Mouse (Mus musculus) layer of hippocampus, postnatal 14 days (tissue): ENCODE measurements at regions not wholly inside any gene's neighbourhood (a gene's known extent, or its start where the extent isn't known, plus 50 kb on each side); places are given as distances from the start of the nearest gene placed in this dataset.

Source experiments
- DNase-seq, 2 experiments: peaks; one replicate each; pipeline ENCODE4 v3.0.0; 2021 to 2022; ENCODE audit warnings: low spot score in 2 of 2, mixed read lengths in 1 of 2

- DNase-seq = no peak
These were observed 98.9 kb downstream of the Mab21l3 start for GRCm38 (mm10) chr3:101749841-101750240.

GRCm38 (mm10) chr3:101749031-101749632, 99.6 kb downstream of the Mab21l3 start:
- peak in 1 of 2 experiments; percentile 12 for DNase-seq

GRCm38 (mm10) chr3:101748186-101748585, 100.6 kb downstream of the Mab21l3 start:
- DNase-seq = no peak

GRCm38 (mm10) chr3:101740906-101741305, 107.9 kb downstream of the Mab21l3 start:
- DNase-seq = no peak

- no peak for DNase-seq
These were observed 111.6 kb downstream of the Mab21l3 start for GRCm38 (mm10) chr3:101737197-101737596.

GRCm38 (mm10) chr3:101729044-101729443, 119.7 kb downstream of the Mab21l3 start:
- no peak for DNase-seq

GRCm38 (mm10) chr3:101722926-101723325, 118.4 kb upstream of the Atp1a1 start:
- no peak for DNase-seq

- no peak for DNase-seq
These were observed 117.5 kb upstream of the Atp1a1 start for GRCm38 (mm10) chr3:101722001-101722400.

- DNase-seq = no peak
These were observed 110.9 kb upstream of the Atp1a1 start for GRCm38 (mm10) chr3:101715416-101715815.

- DNase-seq = no peak
These were observed 110.3 kb upstream of the Atp1a1 start for GRCm38 (mm10) chr3:101714810-101715209.

GRCm38 (mm10) chr3:101713669-101714068, 109.2 kb upstream of the Atp1a1 start:
- DNase-seq = no peak

GRCm38 (mm10) chr3:101713138-101713638, 108.7 kb upstream of the Atp1a1 start:
- DNase-seq = no peak

- DNase-seq = no peak
These were observed 108.2 kb upstream of the Atp1a1 start for GRCm38 (mm10) chr3:101712666-101713065.

GRCm38 (mm10) chr3:101711594-101712171, 107.2 kb upstream of the Atp1a1 start:
- no peak for DNase-seq

- DNase-seq = no peak
These were observed 105.0 kb upstream of the Atp1a1 start for GRCm38 (mm10) chr3:101709379-101709970.

GRCm38 (mm10) chr3:101708821-101709220, 104.3 kb upstream of the Atp1a1 start:
- DNase-seq = no peak

GRCm38 (mm10) chr3:101704919-101705318, 100.4 kb upstream of the Atp1a1 start:
- DNase-seq = no peak

GRCm38 (mm10) chr3:101704326-101704725, 99.8 kb upstream of the Atp1a1 start:
- DNase-seq = no peak

- no peak for DNase-seq
These were observed 97.3 kb upstream of the Atp1a1 start for GRCm38 (mm10) chr3:101701763-101702173.

- DNase-seq = no peak
These were observed 96.6 kb upstream of the Atp1a1 start for GRCm38 (mm10) chr3:101700974-101701610.

- no peak for DNase-seq
These were observed 95.6 kb upstream of the Atp1a1 start for GRCm38 (mm10) chr3:101699929-101700681.
